Mouse (Mus musculus): ENCODE measurements around the gene Amigo2.

DNA sequence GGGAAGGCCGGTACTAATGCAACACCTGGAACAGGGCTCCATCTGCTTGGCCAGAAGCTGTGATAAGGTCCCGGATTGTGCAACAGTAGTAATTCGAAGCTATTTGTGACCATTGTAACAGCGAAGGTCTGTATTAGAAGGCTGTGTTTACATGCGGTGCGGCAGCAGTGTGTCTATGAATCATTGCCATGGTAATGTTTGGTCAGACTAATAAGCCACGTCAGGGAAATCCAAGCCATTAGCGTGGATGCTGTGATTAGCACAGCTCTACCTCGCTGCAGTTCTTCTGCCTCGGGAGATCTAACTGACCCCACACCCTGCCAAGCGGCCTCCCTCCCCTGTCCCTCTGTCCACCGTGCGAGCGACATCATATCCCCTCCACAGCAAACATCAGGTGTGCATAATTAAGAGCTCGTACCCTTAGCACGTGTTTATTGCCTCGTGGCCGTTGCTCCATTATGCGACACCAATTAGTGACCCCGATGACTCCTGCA is 29.6 kb upstream of the Amigo2 start:
- no peak for TF ChIP-seq CTCF (conservative IDR thresholded peaks at IDR 0.05; ENCODE audit: insufficient read depth, insufficient read length, low read depth, low read length)
- no peak for TF ChIP-seq POLR2A (IDR thresholded peaks at IDR 0.05; ENCODE audit: low read depth, low read length)

Measured in kidney, adult 2 months (tissue).